Mouse (Mus musculus) heart, postnatal 4 days (tissue): Measurements from ENCODE around the gene Stat5a. TPM values are rescaled to one million over a fixed set of nuclear protein-coding genes. Genes with fewer than 3 reads are reported as not detected.

Experiments
- DNase-seq: peaks from one replicate; pipeline ENCODE4 v3.0.0; 2021
- total RNA-seq, 2 experiments: library from RNA; stranded (reverse); gene quantifications; 2 replicates each; pipeline ENCODE4 v1.2.3; 2021

Stat5a gene
- total RNA-seq, 2 experiments from 2014 or later, result 15.7 to 17.4 TPM

DNA sequence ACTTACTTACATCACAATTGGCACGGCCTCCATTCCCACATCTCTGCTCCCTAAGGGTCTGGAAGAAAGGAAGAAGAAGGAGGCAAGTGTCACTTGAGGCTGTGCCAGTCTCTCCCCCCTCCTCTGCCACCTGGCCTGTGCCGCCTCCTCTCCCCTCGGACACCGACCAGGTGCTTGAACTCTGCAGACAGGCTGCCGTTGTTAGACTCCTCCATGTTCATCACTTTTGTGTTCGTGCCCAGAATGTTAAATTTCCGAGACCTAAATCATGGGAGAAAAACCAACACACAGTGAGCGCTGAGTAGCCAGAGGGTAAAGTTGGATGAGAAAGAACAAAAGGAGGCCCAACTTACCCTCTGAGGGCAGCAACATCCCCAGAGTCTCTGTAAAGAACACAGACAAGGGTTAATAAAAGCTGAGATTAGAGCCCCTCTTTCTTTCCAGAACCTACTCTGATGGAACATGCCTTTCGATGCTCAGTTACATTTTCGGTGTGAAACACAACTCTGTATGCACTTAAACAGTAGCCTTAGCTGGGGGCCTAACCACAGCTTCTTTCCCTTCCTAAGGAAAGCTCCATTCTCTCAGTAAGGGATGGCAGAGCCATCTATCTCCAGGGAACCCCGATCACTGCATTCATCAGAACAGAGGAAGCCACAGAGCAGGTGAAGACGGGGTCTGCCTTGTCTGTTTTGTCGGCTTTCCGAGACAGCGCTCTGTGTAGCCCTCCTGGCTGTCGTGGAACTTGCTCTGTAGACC, 39.5 kb downstream of the Stat5a start:
- DNase-seq, result no peak

GRCm38 (mm10) chr11:100904580-100905351, 45.6 kb downstream of the Stat5a start:
- no peak for DNase-seq

DNA sequence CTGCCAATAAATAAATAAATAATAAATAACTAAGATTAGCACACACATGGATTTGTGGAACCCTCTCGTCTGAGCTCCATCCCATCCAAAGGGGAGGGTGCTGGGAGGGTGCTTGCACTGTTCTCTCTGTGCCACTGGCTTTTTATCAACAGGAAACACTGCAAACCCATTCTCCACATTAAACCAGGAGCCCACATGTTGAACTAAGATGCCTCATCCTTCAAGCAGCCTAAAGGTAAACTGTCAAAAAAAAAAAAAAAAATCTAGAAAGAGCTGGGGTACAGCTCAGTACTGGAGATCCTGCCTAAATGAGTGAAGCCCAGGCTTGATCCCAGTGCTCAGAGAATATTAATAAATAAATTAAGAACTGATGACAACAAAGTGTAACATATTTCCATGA, 46.8 kb downstream of the Stat5a start:
- no peak for DNase-seq

DNA sequence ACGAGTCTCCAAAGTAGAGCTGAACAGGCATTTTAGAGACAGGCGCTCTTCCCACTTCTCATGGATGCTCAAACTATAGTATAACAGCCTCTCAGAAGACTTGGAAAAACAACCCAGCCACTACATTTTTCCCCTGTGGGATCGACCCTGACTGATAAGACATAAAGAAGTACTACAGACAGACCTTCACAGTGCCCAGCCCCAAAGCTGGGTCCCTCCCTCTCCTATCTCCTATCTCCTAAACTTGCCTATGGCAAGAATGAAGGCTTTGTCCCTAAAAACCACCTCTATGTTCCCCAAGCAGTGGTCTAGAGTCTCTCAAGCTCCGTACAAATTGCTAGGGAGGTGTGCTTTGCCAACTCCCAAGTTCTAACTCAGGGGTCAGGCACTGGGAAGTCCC, 47.7 kb downstream of the Stat5a start:
- DNase-seq, result no peak

- no peak for DNase-seq
Observed at GRCm38 (mm10) chr11:100908112-100908511, 49.0 kb downstream of the Stat5a start.

DNA sequence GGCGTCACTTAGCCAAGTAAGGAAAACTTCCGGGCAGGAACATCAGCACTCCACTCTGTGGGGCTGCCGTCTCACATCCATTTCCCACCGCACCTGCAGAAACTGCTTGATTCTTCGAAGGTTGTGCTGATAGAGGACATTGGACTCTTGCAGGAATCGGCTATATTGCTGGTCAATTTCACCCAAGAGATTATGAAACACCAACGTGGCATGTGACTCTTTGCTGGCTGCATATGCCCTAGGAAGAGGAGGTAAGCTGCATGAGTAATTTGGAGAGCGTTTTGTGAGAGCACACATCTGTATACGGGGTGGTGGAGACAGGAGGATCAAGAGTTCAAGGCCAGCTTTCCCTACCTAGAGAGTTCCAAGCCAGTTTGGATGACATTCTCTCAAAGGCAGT, 49.4 kb downstream of the Stat5a start:
- DNase-seq, result no peak

DNA sequence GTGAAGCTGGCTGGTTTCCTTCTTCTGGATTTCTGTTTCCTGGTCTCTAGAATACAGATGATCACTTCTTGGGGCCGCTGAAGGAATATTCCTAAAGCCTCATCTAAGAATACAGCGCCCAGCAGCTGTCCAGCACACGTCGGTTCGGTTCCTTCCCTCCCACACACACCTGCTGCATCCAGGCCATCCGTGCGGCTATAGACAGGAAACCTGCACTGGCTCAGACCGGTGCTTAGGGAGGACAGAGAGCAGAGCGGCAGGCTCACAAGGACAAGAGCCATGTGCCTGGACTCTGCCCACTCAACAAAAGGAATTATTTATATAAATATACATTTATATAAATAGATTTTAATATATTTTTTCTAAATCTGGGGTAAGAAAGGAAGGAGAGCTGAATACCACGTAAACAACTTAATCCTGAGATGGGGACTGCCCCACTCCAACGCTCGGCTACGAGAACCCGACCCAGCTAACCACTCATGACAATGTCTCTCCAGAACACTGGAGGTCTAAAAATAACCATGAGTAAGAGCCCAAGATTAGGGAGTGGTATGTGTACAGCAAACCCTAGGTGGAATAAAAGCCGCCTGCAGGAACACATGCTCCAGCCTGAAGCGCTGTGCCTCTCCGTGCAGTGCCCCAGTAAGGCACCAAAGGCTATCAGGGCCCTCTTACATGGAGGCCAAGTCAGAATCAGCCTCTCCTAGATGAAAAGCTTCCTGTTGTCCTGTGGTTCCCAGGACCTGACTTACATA, 53.4 kb downstream of the Stat5a start:
- peak; percentile 34 for DNase-seq

GRCm38 (mm10) chr11:100914415-100914814, 55.3 kb downstream of the Stat5a start:
- no peak for DNase-seq

DNA sequence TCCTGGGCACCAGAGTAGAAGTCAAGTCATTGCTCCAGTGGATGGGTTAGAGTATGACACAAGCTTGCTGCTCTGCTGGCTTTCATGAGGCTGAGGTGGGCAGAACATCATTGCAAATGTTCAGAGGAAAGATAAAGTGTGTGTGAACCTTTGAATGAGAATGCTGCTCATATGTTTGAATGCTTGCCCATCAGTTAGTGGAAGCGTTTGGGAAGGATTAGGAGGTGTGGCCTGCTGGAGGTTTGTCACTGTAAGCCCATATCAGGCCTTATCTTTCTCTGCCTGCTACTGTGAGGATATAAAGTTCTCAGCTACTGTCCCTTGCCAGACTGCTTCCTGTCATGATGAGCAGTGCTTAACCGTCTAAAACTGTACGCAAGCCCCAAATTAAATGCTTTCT, 55.9 kb downstream of the Stat5a start:
- no peak for DNase-seq

DNA sequence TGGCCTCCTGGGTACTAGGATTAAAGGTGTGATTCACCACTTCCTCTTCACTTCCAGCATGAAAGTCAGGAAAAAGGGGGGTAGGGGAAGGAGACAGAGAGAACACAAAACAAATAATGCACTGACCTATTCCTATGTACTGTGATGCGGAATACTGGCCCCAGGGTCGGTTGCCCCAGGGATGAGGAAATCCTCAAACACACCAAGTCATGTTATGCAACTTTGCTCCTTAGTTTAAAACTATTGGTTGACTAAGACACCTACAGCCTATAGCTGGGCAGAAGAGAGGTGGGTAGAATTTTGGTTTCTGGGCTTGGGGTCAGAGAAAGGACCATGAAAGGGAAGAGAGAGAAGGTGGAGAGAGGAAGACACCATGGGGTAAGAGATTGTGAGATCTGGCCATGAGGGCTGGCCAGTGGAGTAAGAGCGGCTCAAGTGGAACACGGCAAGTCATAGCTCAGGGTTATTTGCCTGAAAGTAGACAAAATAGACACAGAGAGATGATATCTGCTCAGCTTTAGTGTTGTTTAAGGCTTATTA, 57.4 kb downstream of the Stat5a start:
- DNase-seq, result no peak

- no peak for DNase-seq
Observed at GRCm38 (mm10) chr11:100918007-100918406, 58.9 kb downstream of the Stat5a start.

DNA sequence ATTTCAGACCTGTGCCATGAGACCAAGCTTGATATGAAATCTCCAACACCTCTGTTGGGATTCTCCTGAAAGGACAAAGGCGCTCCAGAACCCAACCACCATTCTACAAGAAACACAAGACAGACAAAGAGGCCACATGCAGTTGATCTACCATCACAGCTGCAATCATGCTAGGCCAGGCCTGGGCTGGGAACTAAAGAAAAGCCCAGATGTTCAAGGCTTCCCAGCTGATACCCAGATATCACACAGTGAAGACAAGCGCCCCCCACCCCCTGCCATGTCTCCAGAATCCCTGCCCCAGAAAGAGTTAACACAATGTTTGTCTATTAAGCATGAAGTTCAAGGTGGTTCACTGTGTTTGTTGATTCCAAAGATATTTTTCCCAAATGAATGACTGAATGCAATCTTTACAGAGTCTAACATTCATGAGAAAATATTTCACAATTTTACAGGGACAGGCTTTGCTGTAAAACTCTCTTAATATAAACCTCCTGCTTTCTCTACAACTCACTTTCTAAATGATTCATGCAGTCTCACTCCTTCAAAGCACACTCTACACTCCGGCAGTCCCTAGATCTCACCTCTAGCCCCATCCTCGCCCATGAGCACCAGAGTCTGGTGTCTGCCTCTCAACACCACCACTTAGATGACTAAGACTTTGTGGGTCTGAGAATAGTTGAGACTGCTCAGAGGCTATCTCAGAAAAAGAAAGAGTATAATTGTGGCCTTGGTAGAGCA, 61.9 kb downstream of the Stat5a start:
- no peak for DNase-seq

- no peak for DNase-seq
Observed at GRCm38 (mm10) chr11:100924386-100924919, 65.3 kb downstream of the Stat5a start.

DNA sequence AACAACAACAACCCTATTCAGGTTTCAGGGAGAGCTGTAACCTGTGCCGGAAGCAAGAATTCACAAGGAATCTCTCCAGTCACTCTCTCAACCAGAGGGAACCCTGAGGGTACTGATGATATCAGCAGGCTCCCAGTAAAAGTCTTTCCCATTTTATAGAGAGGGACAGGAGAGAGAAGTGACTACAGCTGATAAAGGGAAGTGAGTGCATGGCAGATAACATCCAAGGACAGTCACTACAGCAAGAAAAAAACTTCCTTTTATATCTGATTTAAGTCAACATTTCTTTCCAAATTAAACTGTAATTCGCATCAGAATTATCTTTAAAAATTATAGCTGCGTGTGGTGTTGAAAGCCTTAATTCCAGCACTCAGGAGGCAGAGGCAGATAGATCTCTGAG, 68.2 kb downstream of the Stat5a start:
- no peak for DNase-seq

GRCm38 (mm10) chr11:100930611-100931010, 71.5 kb downstream of the Stat5a start:
- DNase-seq, result no peak

- DNase-seq, result no peak
Observed at GRCm38 (mm10) chr11:100931254-100931921, 72.2 kb downstream of the Stat5a start.

Other genes starting within 250 kb of the Stat5a start
- gene Nkiras2, start 240.1 kb upstream of the Stat5a start, total RNA-seq, result 10 to 100 TPM; 53.7 to 57.7 TPM
- gene Dnajc7, start 239.2 kb upstream of the Stat5a start, total RNA-seq, result 100 to 1,000 TPM; 223 to 232 TPM
- under 1 TPM; 0.56 to 0.60 TPM for gene Zfp385c, start 166.9 kb upstream of the Stat5a start, total RNA-seq
- under 1 TPM; 0.62 to 0.83 TPM for gene Dhx58, start 155.1 kb upstream of the Stat5a start, total RNA-seq
- gene Kat2a, start 146.9 kb upstream of the Stat5a start, total RNA-seq, result 10 to 100 TPM; 17.5 to 18.0 TPM
- gene Hspb9, start 145.5 kb upstream of the Stat5a start, total RNA-seq, result not detected
- 10 to 100 TPM; 78.8 to 83.6 TPM for gene Rab5c, start 121.1 kb upstream of the Stat5a start, total RNA-seq
- gene Kcnh4, start 99.4 kb upstream of the Stat5a start, total RNA-seq, result not detected
- gene Hcrt, start 96.4 kb upstream of the Stat5a start, total RNA-seq, result not detected
- gene Ghdc, start 88.4 kb upstream of the Stat5a start, total RNA-seq, result 1 to 10 TPM; 7.8 to 9.9 TPM
- 10 to 100 TPM; 45.4 to 52.4 TPM for gene Stat5b, start 8.6 kb upstream of the Stat5a start, total RNA-seq
- gene Stat3, start 80.2 kb downstream of the Stat5a start, total RNA-seq, result 100 to 1,000 TPM; 111 to 115 TPM
- 100 to 1,000 TPM; 479 to 498 TPM for gene Cavin1, start 111.5 kb downstream of the Stat5a start, total RNA-seq
- 100 to 1,000 TPM; 112 to 115 TPM for gene Atp6v0a1, start 150.1 kb downstream of the Stat5a start, total RNA-seq
- gene Naglu, start 210.7 kb downstream of the Stat5a start, total RNA-seq, result 10 to 100 TPM in 1 of 2 experiments, 1 to 10 TPM in 1; 9.0 to 10.1 TPM
- gene Hsd17b1, start 219.1 kb downstream of the Stat5a start, total RNA-seq, result not detected
- 10 to 100 TPM; 15.4 to 16.2 TPM for gene Coasy, start 223.2 kb downstream of the Stat5a start, total RNA-seq
- gene Mlx, start 227.9 kb downstream of the Stat5a start, total RNA-seq, result 10 to 100 TPM; 17.5 to 17.7 TPM
- gene Psmc3ip, start 236.1 kb downstream of the Stat5a start, total RNA-seq, result 10 to 100 TPM; 11.7 to 13.6 TPM